Mouse (Mus musculus): ENCODE results near the gene Limch1.

DNA sequence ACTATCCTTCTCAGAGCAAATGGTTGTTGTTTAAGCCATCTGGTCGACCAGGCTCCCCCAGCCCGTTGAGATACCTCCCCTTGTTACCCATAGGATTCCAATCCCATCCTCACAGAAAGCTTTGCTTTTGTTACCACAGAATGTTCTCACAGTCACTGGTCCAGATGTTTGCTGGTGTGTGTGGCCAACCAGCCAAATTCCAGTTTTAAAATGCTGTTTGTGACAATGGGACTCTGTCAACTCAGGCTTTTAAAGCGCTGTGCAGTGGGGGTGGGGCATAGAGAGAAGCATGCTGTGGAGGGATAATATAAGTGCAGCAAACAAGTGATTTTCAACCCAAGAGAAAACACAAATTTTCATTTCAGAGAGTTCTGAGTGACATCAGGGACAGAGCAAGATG is 43.4 kb downstream of the Limch1 start:
- no peak for TF ChIP-seq CTCF (IDR thresholded peaks at IDR 0.05; ENCODE audit: low read depth, low read length)
- no peak for TF ChIP-seq GATA1 (IDR thresholded peaks at IDR 0.05; ENCODE audit: borderline replicate concordance, low read length)
